Mouse (Mus musculus) midbrain, embryonic 12.5 days (tissue): Measurements from ENCODE around the gene Grin1. TPM values are rescaled to one million over a fixed set of nuclear protein-coding genes. Genes with fewer than 3 reads are reported as not detected.
"Not testable (repeated sequence)": the region's sequence is repeated elsewhere in the genome, so short reads cannot be mapped to it uniquely, and the experiment has no call there.

Experiments used
- ATAC-seq: fragments of 200-750 bp; cut with Nextera tagmentation; 2 replicates; pipeline ENCODE4 v1.8.0; 2017; ENCODE audit warnings: low read depth, moderate TSS enrichment, moderate library complexity; ENCODE audit not compliant: low FRiP score
- H3K27ac ChIP-seq: fragments of 300-500 bp; sonication (generic); replicated peaks from 2 replicates; pipeline ENCODE4 v1.5.1; 2016; ENCODE audit warnings: mild to moderate bottlenecking
- H3K27me3 ChIP-seq: fragments of 300-500 bp; sonication (generic); 2 replicates; pipeline ENCODE4 v1.6.1; 2016; ENCODE audit warnings: mild to moderate bottlenecking
- H3K36me3 ChIP-seq: fragments of 300-500 bp; sonication (generic); 2 replicates; pipeline ENCODE4 v1.6.1; 2016
- H3K4me1 ChIP-seq: fragments of 300-500 bp; sonication (generic); 2 replicates; pipeline ENCODE4 v1.6.1; 2016
- H3K4me2 ChIP-seq: fragments of 300-500 bp; sonication (generic); replicated peaks from 2 replicates; pipeline ENCODE4 v1.6.1; 2016; ENCODE audit warnings: mild to moderate bottlenecking, moderate library complexity
- H3K4me3 ChIP-seq: fragments of 300-500 bp; sonication (generic); 2 replicates; pipeline ENCODE4 v1.5.1; 2016; ENCODE audit warnings: mild to moderate bottlenecking
- H3K9ac ChIP-seq: fragments of 300-500 bp; sonication (generic); replicated peaks from 2 replicates; pipeline ENCODE4 v1.6.1; 2016; ENCODE audit warnings: mild to moderate bottlenecking, moderate library complexity
- H3K9me3 ChIP-seq: fragments of 300-500 bp; sonication (generic); 2 replicates; pipeline ENCODE4 v1.6.1; 2016; ENCODE audit warnings: mild to moderate bottlenecking
- WGBS: fragments of 180-500 bp; shearing (Covaris S2); methylation state at CpG from one replicate; pipeline ENCODE4 v1.1.7; 2016; 5-methylcytosine and 5-hydroxymethylcytosine counted together
- polyA plus RNA-seq: library from polyadenylated mRNA; unstranded; fragments of >200 nt; fragmentation: Nextera tagmentation; extraction: Ambion mirVana; gene quantifications from 2 replicates; pipeline ENCODE4 v1.2.1, GENCODE M21; 2016

Grin1 gene
- polyA plus RNA-seq, 1 experiment from 2014 or later: 6.1 TPM

- ATAC-seq: peak; percentile 99
- WGBS: under 1% methylated on average over 39 of the region's 39 CpGs
- peak within 1 kb of the TSS; percentile 99 for H3K4me2 ChIP-seq
- H3K9me3 ChIP-seq: no peaks in the 10 kb centered on the region
- peaks cover 30% of the 10 kb centered on the region for H3K27me3 ChIP-seq
- peak within 1 kb of the TSS; percentile 82 for H3K4me3 ChIP-seq
- peak within 1 kb of the TSS; percentile 66 for H3K9ac ChIP-seq
- peaks cover 48% of the 10 kb centered on the region for H3K4me1 ChIP-seq
- H3K27ac ChIP-seq: peak within 1 kb of the TSS; percentile 56
- no peaks in the 10 kb centered on the region for H3K36me3 ChIP-seq
Measured at GRCm38 (mm10) chr2:25262291-25262767, 56.7 kb downstream of the Grin1 start, which contains the start of gene Tprn. Gene Tprn (plus strand): TSS chr2:25262618.

DNA sequence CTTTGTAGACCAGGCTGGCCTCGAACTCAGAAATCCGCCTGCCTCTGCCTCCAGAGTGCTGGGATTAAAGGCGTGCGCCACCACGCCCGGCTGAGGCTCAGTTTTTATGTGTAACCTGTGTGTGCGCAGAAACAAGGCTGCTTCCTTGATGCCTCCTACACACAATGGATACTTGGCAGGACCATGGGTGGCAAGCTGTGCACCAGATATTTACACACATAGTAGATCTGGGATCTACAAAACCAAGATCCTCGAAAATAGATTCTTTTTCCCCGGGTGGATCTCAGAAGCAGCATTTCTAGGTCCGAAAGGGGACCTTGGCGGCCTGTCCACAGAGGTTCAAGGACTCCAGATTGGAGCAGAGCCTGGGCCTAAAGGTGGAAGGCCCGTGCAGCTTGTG lies 57.1 kb downstream of the Grin1 start:
- ATAC-seq: no peak
- H3K36me3 ChIP-seq: no peaks in the 10 kb centered on the region
- peaks cover 43% of the 10 kb centered on the region for H3K4me1 ChIP-seq
- peak overlapping the region; percentile 38; the same call in 1 of the 2 replicates for H3K9ac ChIP-seq
- H3K27ac ChIP-seq: peak overlapping the region; percentile 52; the same call in 1 of the 2 replicates
- H3K4me2 ChIP-seq: peak overlapping the region; percentile 99
- H3K4me3 ChIP-seq: peak overlapping the region; percentile 82
- WGBS: 45% methylated on average over 12 of the region's 12 CpGs
- H3K27me3 ChIP-seq: peaks cover 30% of the 10 kb centered on the region
- H3K9me3 ChIP-seq: no peaks in the 10 kb centered on the region

- peaks cover 12% of the 10 kb centered on the region for H3K27me3 ChIP-seq
- H3K9me3 ChIP-seq: no peaks in the 10 kb centered on the region
- peaks cover 32% of the 10 kb centered on the region for H3K4me1 ChIP-seq
- H3K4me3 ChIP-seq: no peak overlapping the region
- H3K9ac ChIP-seq: no peak overlapping the region
- H3K4me2 ChIP-seq: no peak overlapping the region
- H3K27ac ChIP-seq: no peak overlapping the region
- no peak for ATAC-seq
- no peaks in the 10 kb centered on the region for H3K36me3 ChIP-seq
- 44% methylated on average over 2 of the region's 2 CpGs for WGBS
Measured at GRCm38 (mm10) chr2:25258887-25259286, 60.1 kb downstream of the Grin1 start.

DNA sequence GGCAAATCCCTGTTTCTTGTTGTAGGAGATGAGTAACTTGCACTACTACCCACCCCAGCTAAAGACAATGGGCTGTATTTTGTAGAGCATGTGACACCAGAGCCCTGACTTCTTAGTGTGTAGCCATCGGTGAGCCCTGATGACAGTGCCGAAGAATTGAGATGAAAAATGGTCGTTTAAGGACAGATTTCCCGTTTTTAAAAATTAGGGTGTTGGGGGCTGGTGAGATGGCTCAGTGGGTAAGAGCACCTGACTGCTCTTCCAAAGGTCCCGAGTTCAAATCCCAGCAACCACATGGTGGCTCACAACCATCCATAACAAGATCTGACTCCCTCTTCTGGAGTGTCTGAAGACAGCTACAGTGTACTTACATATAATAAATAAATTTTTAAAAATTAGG lies 61.7 kb downstream of the Grin1 start:
- peaks cover 21% of the 10 kb centered on the region for H3K4me1 ChIP-seq
- H3K27me3 ChIP-seq, H3K36me3 ChIP-seq, H3K4me2 ChIP-seq, H3K4me3 ChIP-seq, ATAC-seq, H3K27ac ChIP-seq, H3K9ac ChIP-seq, H3K9me3 ChIP-seq: not testable (repeated sequence)
- WGBS: 85% methylated on average over 5 of the region's 5 CpGs

GRCm38 (mm10) chr2:25256443-25257109 lies 62.4 kb downstream of the Grin1 start:
- peaks cover 11% of the 10 kb centered on the region for H3K36me3 ChIP-seq
- 62% methylated on average over 12 of the region's 12 CpGs for WGBS
- H3K9ac ChIP-seq: peak overlapping the region; percentile 87; the same call in 1 of the 2 replicates
- not testable (repeated sequence) for H3K27me3 ChIP-seq, ATAC-seq, H3K27ac ChIP-seq, H3K9me3 ChIP-seq
- H3K4me1 ChIP-seq: peaks cover 17% of the 10 kb centered on the region
- peak overlapping the region; percentile 98 for H3K4me2 ChIP-seq
- peak overlapping the region; percentile 99 for H3K4me3 ChIP-seq

- WGBS: under 1% methylated on average over 39 of the region's 39 CpGs
- peak within 1 kb of the TSS; percentile 99 for H3K4me3 ChIP-seq
- ATAC-seq: peak; percentile 91
- H3K9ac ChIP-seq: peak within 1 kb of the TSS; percentile 87
- peaks cover 17% of the 10 kb centered on the region for H3K4me1 ChIP-seq
- H3K4me2 ChIP-seq: peak within 1 kb of the TSS; percentile 98
- peaks cover 20% of the 10 kb centered on the region for H3K36me3 ChIP-seq
- H3K27me3 ChIP-seq: no peaks in the 10 kb centered on the region
- H3K27ac ChIP-seq: peak within 1 kb of the TSS; percentile 75
- no peaks in the 10 kb centered on the region for H3K9me3 ChIP-seq
Measured at GRCm38 (mm10) chr2:25255284-25255779, 63.7 kb downstream of the Grin1 start, which contains the start of gene Tmem203. Gene Tmem203 (plus strand): TSS chr2:25255439.

DNA sequence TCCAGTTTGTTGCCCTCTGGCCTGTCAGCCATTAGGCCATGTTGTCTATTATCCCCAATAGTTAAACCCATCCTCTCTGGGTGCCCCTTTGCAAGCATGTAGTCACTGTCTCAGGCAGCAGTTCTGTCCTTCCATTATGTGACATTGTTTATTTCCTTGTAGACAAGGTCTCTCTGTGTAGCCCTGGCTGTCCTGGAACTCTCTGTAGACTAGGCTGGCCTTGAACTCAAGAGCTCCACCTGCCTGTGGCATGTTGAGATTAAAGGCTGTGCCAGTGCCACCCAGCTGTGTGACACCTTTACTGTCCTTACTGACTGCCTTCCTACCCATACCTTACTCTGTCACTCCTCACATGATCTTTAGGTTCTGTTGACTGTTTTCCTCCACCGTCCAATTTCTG lies 66.7 kb downstream of the Grin1 start:
- Histone ChIP-seq H3K9me3 (no peaks in the 10 kb centered on the region), H3K27ac (no peak overlapping the region), H3K4me1 (peaks cover 17% of the 10 kb centered on the region), H3K27me3 (no peaks in the 10 kb centered on the region), H3K4me2 (no peak overlapping the region), H3K36me3 (peaks cover 46% of the 10 kb centered on the region), H3K9ac (no peak overlapping the region), H3K4me3 (no peak overlapping the region)
- 92% methylated on average over 1 of the region's 1 CpGs for WGBS
- no peak for ATAC-seq

DNA sequence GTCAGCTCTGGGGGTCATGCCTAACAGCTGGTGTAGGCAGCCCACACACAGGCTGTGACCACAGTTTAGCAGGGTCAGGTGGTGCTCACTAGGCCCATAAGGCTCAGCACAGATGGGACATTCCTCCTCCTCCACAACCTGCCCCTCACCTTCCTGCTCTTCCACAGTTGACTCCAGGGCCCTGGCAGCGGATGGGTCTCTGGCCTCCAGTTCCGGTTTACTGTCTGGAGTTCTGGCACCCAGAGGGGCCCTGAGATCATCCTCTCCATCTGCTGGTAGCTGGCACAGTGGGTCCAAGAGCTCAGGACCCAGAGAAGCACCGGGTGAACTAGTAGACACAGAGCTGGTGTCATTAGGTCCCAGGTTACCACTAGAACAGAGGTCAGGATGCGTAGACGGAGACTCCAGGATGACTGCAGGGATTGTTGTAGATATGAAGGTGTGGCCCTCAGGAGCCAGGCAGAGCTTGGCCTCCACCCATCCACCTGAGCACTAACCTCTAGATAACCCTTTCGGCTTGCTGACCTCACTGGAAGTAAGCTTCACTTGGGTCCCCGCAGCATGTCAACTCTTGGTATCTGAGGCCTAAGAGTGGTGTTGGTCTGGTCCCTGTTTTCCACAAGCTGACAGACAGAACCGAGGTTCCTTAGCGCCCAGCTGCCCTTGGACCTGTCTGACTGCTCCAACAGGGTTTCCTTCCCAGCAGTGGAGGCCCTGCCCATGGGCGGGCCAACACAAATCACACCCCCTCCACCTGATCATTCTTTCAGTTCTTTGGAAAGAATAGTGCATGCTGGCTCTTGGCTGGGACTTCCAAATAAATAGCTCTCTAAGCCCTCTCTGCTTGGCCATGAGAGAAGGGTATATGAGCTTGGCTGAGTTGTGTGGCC lies 72.6 kb downstream of the Grin1 start, which contains the start of gene AL732309.1:
Gene AL732309.1 (minus strand): TSS at position 681 of the 890 bp plus-strand sequence.
- Histone ChIP-seq H3K27me3 (peaks cover 23% of the 10 kb centered on the region), H3K4me3 (no peak within 1 kb of the TSS), H3K4me2 (no peak within 1 kb of the TSS), H3K9ac (no peak within 1 kb of the TSS), H3K27ac (no peak within 1 kb of the TSS), H3K4me1 (peaks cover 17% of the 10 kb centered on the region), H3K36me3 (peaks cover 55% of the 10 kb centered on the region), H3K9me3 (no peaks in the 10 kb centered on the region)
- 91% methylated on average over 10 of the region's 10 CpGs for WGBS
- no peak for ATAC-seq

- H3K27ac ChIP-seq: no peak overlapping the region
- H3K4me3 ChIP-seq: no peak overlapping the region
- H3K36me3 ChIP-seq: peaks cover 36% of the 10 kb centered on the region
- no peak overlapping the region for H3K9ac ChIP-seq
- 91% methylated on average over 4 of the region's 4 CpGs for whole genome bisulfite sequencing
- H3K27me3 ChIP-seq: peaks cover 32% of the 10 kb centered on the region
- H3K4me2 ChIP-seq: no peak overlapping the region
- ATAC-seq: no peak
- no peaks in the 10 kb centered on the region for H3K9me3 ChIP-seq
- H3K4me1 ChIP-seq: peaks cover 30% of the 10 kb centered on the region
Measured at GRCm38 (mm10) chr2:25244144-25244543, 74.8 kb downstream of the Grin1 start.

DNA sequence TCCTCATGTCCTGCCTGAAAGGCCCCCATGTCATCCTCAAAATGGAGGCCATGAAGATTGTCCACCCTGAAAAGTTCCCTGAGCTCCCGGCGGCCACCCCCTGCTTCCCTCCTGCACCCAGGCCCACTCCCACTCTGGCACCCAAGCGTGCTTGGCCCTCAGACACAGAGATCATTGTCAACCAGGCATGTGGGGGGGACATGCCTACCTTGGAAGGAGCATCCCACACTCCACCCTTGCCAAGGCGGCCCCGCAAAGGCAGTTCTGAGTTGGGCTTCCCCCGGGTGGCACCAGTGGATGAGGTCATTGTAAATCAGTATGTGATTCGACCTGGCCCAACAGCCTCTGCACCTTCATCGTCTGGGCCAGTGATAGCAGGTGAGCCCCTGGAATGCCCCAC lies 75.6 kb downstream of the Grin1 start:
- WGBS: 84% methylated on average over 8 of the region's 8 CpGs
- no peak overlapping the region for H3K27ac ChIP-seq
- H3K4me2 ChIP-seq: peak overlapping the region; percentile 94
- no peaks in the 10 kb centered on the region for H3K9me3 ChIP-seq
- H3K36me3 ChIP-seq: peaks cover 28% of the 10 kb centered on the region
- 0 out of 2 replicates have a peak overlapping the region, but pooled peaks have one; percentile 83 for H3K9ac ChIP-seq
- ATAC-seq: no peak
- H3K4me3 ChIP-seq: peak overlapping the region; percentile 68
- H3K4me1 ChIP-seq: peaks cover 30% of the 10 kb centered on the region
- H3K27me3 ChIP-seq: peaks cover 37% of the 10 kb centered on the region

DNA sequence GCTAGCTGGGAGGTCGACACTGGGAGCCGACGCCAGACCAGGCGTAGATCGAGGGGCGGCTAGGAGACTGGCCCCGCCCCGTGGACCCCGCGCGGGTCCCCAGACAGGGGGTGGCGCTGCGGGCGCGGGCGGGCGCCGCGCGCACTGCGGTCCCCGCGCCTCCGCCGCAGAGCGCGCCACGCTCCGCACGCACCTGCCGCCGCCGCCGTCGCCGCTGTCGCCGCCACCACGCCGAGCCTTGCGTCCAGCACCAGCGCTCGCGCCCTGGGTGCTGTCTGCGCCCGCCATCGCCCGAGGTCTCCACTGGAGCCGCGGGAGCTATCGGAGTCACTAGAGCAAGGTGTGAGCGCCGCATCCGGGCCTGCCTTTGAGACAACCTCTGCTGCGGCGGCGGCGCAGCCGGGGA lies 76.9 kb downstream of the Grin1 start, which contains the start of the genes Rnf208 and Cysrt1:
Gene Rnf208 (plus strand): TSS at position 155 of the 406 bp plus-strand sequence.
Gene Cysrt1 (minus strand): TSS at position 352 of the 406 bp plus-strand sequence.
- 0% methylated on average over 23 of the region's 59 CpGs for WGBS
- peaks cover 21% of the 10 kb centered on the region; the same call in 1 of the 2 replicates for H3K36me3 ChIP-seq

More for the DNA sequence above, 76.9 kb downstream of the Grin1 start, which contains the start of the genes Rnf208 and Cysrt1:
- Histone ChIP-seq H3K4me1 (peaks cover 30% of the 10 kb centered on the region), H3K9me3 (no peaks in the 10 kb centered on the region), H3K27ac (peak within 1 kb of the TSS; percentile 42; the same call in 1 of the 2 replicates), H3K4me2 (peak within 1 kb of the TSS; percentile 94), H3K27me3 (peaks cover 37% of the 10 kb centered on the region), H3K4me3 (peak within 1 kb of the TSS; percentile 68), H3K9ac (peak within 1 kb of the TSS; percentile 83)
- ATAC-seq: peak; percentile 51; the same call in 1 of the 2 replicates
